Mouse (Mus musculus): ENCODE data around the gene Pde2a. TPM values are rescaled to one million over a fixed set of nuclear protein-coding genes. Genes with fewer than 3 reads are reported as not detected.

Gene Pde2a
- polyA plus RNA-seq, 1 experiment from 2014 or later = 14.3 TPM

DNA sequence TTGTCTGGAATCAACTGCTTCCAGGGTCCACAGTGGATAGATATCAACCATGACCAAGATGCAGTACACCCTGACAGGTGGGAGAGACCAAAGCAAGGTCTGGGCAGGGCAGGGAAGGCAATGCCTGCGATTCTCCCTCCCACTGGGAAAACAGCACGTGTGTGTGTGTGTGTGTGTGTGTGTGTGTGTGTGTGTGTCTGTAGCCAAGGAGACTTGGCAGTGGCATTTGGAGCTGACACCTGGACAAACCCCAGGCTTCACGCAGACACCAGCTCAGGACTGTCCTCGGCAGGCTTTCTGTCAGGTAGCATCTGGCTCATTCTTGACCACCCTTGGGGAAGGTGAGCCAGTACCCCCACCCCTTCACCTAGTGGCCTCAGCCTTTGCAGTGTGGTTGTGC, 58.4 kb downstream of the Pde2a start:
- Histone ChIP-seq H3K9ac (ENCODE audit: low read depth, low read length) (no peak overlapping the region), H3K4me1 (ENCODE audit: control insufficient read depth, low read depth, low read length) (no peaks in the 10 kb centered on the region), H3K36me3 (ENCODE audit: control insufficient read depth, insufficient read depth) (no peaks in the 10 kb centered on the region), H3K9me3 (replicated peaks; ENCODE audit: control insufficient read depth, low read length) (no peaks in the 10 kb centered on the region), H3K4me3 (ENCODE audit: low read depth, low read length) (no peak overlapping the region), H3K27me3 (ENCODE audit: control insufficient read depth, insufficient read depth, low read depth, low read length) (no peaks in the 10 kb centered on the region), H3K27ac (ENCODE audit: low read length) (no peak overlapping the region), H3K4me2 (ENCODE audit: low read depth, low read length) (no peak overlapping the region)
- no peak for ATAC-seq (ENCODE audit: low read depth)
- WGBS (ENCODE audit: insufficient replicate concordance) = 67% methylated on average over 4 of the region's 4 CpGs

DNA sequence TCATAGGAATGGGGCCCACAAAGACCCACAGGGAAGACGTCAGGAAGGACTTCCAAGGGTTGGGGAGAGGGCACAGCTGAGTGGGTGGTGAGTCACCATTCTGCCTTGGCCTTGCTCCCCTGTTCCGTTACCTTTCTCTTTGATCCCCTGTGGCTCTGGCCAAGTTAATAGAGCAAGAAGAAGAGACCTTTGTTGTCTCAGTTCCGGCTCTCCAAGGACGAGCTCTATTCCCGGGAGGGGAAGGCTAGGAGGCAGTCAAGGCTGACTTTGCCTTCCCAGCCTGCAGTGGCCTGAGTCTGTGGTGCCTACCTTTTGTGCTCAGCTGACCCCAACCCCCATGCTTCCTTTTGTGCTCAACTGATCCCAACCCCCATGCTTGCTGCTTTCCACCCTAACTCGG, 59.2 kb downstream of the Pde2a start:
- Histone ChIP-seq H3K27me3 (ENCODE audit: control insufficient read depth, insufficient read depth, low read depth, low read length) (no peaks in the 10 kb centered on the region), H3K4me1 (ENCODE audit: control insufficient read depth, low read depth, low read length) (no peaks in the 10 kb centered on the region), H3K4me2 (ENCODE audit: low read depth, low read length) (no peak overlapping the region), H3K36me3 (ENCODE audit: control insufficient read depth, insufficient read depth) (no peaks in the 10 kb centered on the region), H3K4me3 (ENCODE audit: low read depth, low read length) (no peak overlapping the region), H3K9me3 (replicated peaks; ENCODE audit: control insufficient read depth, low read length) (no peaks in the 10 kb centered on the region), H3K27ac (ENCODE audit: low read length) (no peak overlapping the region), H3K9ac (ENCODE audit: low read depth, low read length) (no peak overlapping the region)
- no peak for ATAC-seq (ENCODE audit: low read depth)
- 57% methylated on average over 6 of the region's 6 CpGs for WGBS (ENCODE audit: insufficient replicate concordance)

DNA sequence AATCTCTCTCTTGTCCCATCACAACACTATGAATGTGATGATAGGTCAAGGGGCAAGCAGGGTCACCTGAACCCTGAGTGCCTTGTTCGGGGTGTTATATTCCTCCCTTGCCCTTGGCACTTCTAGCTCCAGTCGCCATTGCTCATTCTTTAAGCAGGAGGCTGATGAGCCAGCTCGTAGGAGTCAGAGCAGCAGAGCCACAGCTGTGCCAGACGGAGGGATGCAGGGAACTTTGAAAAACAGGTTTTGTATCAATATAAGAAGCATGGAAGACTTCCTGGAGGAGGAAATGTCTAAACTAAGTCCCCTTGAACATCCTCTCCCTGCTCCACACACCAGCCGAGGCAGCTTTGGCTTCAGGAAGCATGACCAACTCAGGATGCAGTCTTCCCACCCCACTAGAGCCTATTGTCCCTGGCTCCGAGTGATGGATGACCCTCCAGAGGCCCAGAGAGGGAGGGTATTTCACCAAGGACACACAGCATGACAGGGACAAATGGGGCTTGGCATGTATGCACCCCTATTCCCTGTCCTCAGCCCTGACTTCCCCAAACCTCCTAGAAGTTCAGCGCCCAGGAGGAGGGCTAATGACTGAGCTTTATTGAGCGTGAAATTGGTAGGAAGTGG, 60.5 kb downstream of the Pde2a start:
- Histone ChIP-seq H3K9me3 (replicated peaks; ENCODE audit: control insufficient read depth, low read length) (no peaks in the 10 kb centered on the region), H3K4me1 (ENCODE audit: control insufficient read depth, low read depth, low read length) (no peaks in the 10 kb centered on the region), H3K36me3 (ENCODE audit: control insufficient read depth, insufficient read depth) (no peaks in the 10 kb centered on the region), H3K4me3 (ENCODE audit: low read depth, low read length) (no peak overlapping the region), H3K4me2 (ENCODE audit: low read depth, low read length) (no peak overlapping the region), H3K27me3 (ENCODE audit: control insufficient read depth, insufficient read depth, low read depth, low read length) (no peaks in the 10 kb centered on the region), H3K9ac (ENCODE audit: low read depth, low read length) (no peak overlapping the region), H3K27ac (ENCODE audit: low read length) (no peak overlapping the region)
- ATAC-seq (ENCODE audit: low read depth) = 0 out of 2 replicates have a peak, but pooled peaks have one; percentile 5
- 41% methylated on average over 8 of the region's 8 CpGs for WGBS (ENCODE audit: insufficient replicate concordance)

- Histone ChIP-seq H3K9me3 (replicated peaks; ENCODE audit: control insufficient read depth, low read length) (no peaks in the 10 kb centered on the region), H3K4me1 (ENCODE audit: control insufficient read depth, low read depth, low read length) (no peaks in the 10 kb centered on the region), H3K27ac (ENCODE audit: low read length) (no peak overlapping the region), H3K4me3 (ENCODE audit: low read depth, low read length) (no peak overlapping the region), H3K4me2 (ENCODE audit: low read depth, low read length) (no peak overlapping the region), H3K9ac (ENCODE audit: low read depth, low read length) (no peak overlapping the region), H3K27me3 (ENCODE audit: control insufficient read depth, insufficient read depth, low read depth, low read length) (no peaks in the 10 kb centered on the region), H3K36me3 (ENCODE audit: control insufficient read depth, insufficient read depth) (no peaks in the 10 kb centered on the region)
- WGBS (ENCODE audit: insufficient replicate concordance) = 60% methylated on average over 9 of the region's 9 CpGs
- no peak for ATAC-seq (ENCODE audit: low read depth)
These were observed 61.1 kb downstream of the Pde2a start for GRCm38 (mm10) chr7:101482499-101483081.

GRCm38 (mm10) chr7:101483498-101484115, 62.1 kb downstream of the Pde2a start:
- Histone ChIP-seq H3K4me3 (ENCODE audit: low read depth, low read length) (no peak overlapping the region), H3K27me3 (ENCODE audit: control insufficient read depth, insufficient read depth, low read depth, low read length) (no peaks in the 10 kb centered on the region), H3K27ac (ENCODE audit: low read length) (no peak overlapping the region), H3K4me1 (ENCODE audit: control insufficient read depth, low read depth, low read length) (no peaks in the 10 kb centered on the region), H3K36me3 (ENCODE audit: control insufficient read depth, insufficient read depth) (no peaks in the 10 kb centered on the region), H3K9me3 (replicated peaks; ENCODE audit: control insufficient read depth, low read length) (no peaks in the 10 kb centered on the region), H3K9ac (ENCODE audit: low read depth, low read length) (no peak overlapping the region), H3K4me2 (ENCODE audit: low read depth, low read length) (no peak overlapping the region)
- 50% methylated on average over 9 of the region's 9 CpGs for WGBS (ENCODE audit: insufficient replicate concordance)
- no peak for ATAC-seq (ENCODE audit: low read depth)

- no peaks in the 10 kb centered on the region for H3K27me3 ChIP-seq (ENCODE audit: control insufficient read depth, insufficient read depth, low read depth, low read length)
- 64% methylated on average over 5 of the region's 5 CpGs for WGBS (ENCODE audit: insufficient replicate concordance)
- H3K4me1 ChIP-seq (ENCODE audit: control insufficient read depth, low read depth, low read length) = no peaks in the 10 kb centered on the region
- ATAC-seq (ENCODE audit: low read depth) = no peak
- no peaks in the 10 kb centered on the region for H3K9me3 ChIP-seq (replicated peaks; ENCODE audit: control insufficient read depth, low read length)
- H3K36me3 ChIP-seq (ENCODE audit: control insufficient read depth, insufficient read depth) = no peaks in the 10 kb centered on the region
- no peak overlapping the region for H3K4me3 ChIP-seq (ENCODE audit: low read depth, low read length)
- H3K4me2 ChIP-seq (ENCODE audit: low read depth, low read length) = no peak overlapping the region
- H3K9ac ChIP-seq (ENCODE audit: low read depth, low read length) = no peak overlapping the region
- no peak overlapping the region for H3K27ac ChIP-seq (ENCODE audit: low read length)
These were observed 65.6 kb downstream of the Pde2a start for GRCm38 (mm10) chr7:101487102-101487501.

DNA sequence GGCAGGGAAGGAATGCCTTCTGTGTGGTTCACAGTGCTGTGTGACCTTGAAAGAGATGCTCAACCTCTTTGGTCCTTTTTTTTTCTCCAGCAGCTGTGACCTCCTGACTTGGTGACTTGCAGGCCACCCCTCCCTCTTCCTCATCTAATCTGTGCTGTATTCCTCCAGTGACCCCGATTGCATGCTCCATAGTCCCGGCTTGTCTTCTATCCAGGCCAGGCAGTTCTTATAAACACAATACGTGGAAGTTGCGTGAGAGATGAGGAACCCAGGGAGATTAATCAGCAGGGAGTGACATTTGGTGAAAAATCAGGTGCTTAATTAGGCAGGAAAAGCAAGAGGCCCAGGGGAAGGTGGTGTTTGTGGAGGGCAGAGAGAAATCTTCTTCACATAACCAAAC, 69.5 kb downstream of the Pde2a start:
- H3K4me3 ChIP-seq (ENCODE audit: low read depth, low read length) = no peak overlapping the region
- no peaks in the 10 kb centered on the region for H3K27me3 ChIP-seq (ENCODE audit: control insufficient read depth, insufficient read depth, low read depth, low read length)
- H3K9ac ChIP-seq (ENCODE audit: low read depth, low read length) = no peak overlapping the region
- no peak; the same call in 1 of the 2 replicates for ATAC-seq (ENCODE audit: low read depth)
- no peaks in the 10 kb centered on the region for H3K36me3 ChIP-seq (ENCODE audit: control insufficient read depth, insufficient read depth)
- H3K9me3 ChIP-seq (replicated peaks; ENCODE audit: control insufficient read depth, low read length) = no peaks in the 10 kb centered on the region
- 39% methylated on average over 4 of the region's 4 CpGs for WGBS (ENCODE audit: insufficient replicate concordance)
- no peak overlapping the region for H3K4me2 ChIP-seq (ENCODE audit: low read depth, low read length)
- H3K27ac ChIP-seq (ENCODE audit: low read length) = no peak overlapping the region
- H3K4me1 ChIP-seq (ENCODE audit: control insufficient read depth, low read depth, low read length) = no peaks in the 10 kb centered on the region

- Histone ChIP-seq H3K27me3 (ENCODE audit: control insufficient read depth, insufficient read depth, low read depth, low read length) (no peaks in the 10 kb centered on the region; the same call in 1 of the 2 replicates), H3K4me3 (ENCODE audit: low read depth, low read length) (no peak overlapping the region), H3K4me1 (ENCODE audit: control insufficient read depth, low read depth, low read length) (no peaks in the 10 kb centered on the region), H3K9me3 (replicated peaks; ENCODE audit: control insufficient read depth, low read length) (no peaks in the 10 kb centered on the region), H3K9ac (ENCODE audit: low read depth, low read length) (no peak overlapping the region), H3K36me3 (ENCODE audit: control insufficient read depth, insufficient read depth) (no peaks in the 10 kb centered on the region), H3K4me2 (ENCODE audit: low read depth, low read length) (no peak overlapping the region), H3K27ac (ENCODE audit: low read length) (peak overlapping the region; percentile 61)
- no peak for ATAC-seq (ENCODE audit: low read depth)
- 59% methylated on average over 3 of the region's 3 CpGs for WGBS (ENCODE audit: insufficient replicate concordance)
These were observed 76.9 kb downstream of the Pde2a start for GRCm38 (mm10) chr7:101498385-101498784.

DNA sequence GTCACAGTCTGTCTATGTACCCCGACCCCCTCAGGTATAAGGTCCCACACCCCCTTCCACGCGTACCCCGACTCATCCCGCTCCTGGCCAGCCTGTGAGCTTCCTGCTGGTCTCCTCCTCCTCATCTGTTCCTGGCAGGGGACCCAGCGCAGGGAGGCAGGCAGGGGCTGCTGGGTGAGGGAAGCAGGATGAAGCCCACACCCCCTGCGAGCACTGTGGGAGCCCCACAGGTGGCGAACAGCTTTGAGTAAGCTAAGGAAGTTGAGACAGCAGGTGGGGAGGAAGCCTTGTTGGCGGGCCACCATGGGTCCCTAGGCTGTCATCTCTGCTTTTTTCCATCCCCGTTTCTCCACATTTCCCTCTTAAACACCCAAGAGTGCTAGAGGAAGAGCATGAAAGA, 77.8 kb downstream of the Pde2a start:
- no peaks in the 10 kb centered on the region for H3K9me3 ChIP-seq (replicated peaks; ENCODE audit: control insufficient read depth, low read length)
- no peak overlapping the region for H3K9ac ChIP-seq (ENCODE audit: low read depth, low read length)
- H3K4me2 ChIP-seq (ENCODE audit: low read depth, low read length) = no peak overlapping the region
- peak overlapping the region; percentile 53; the same call in 1 of the 2 replicates for H3K27ac ChIP-seq (ENCODE audit: low read length)
- peaks cover 4% of the 10 kb centered on the region for H3K27me3 ChIP-seq (ENCODE audit: control insufficient read depth, insufficient read depth, low read depth, low read length)
- no peak for ATAC-seq (ENCODE audit: low read depth)
- H3K4me3 ChIP-seq (ENCODE audit: low read depth, low read length) = no peak overlapping the region
- WGBS (ENCODE audit: insufficient replicate concordance) = 41% methylated on average over 10 of the region's 10 CpGs
- no peaks in the 10 kb centered on the region for H3K36me3 ChIP-seq (ENCODE audit: control insufficient read depth, insufficient read depth)
- H3K4me1 ChIP-seq (ENCODE audit: control insufficient read depth, low read depth, low read length) = peaks cover 5% of the 10 kb centered on the region; the same call in 1 of the 2 replicates
